Mouse (Mus musculus) liver, embryonic 14.5 days (tissue): Measurements from ENCODE around the gene Nrp2. TPM values are rescaled to one million over a fixed set of nuclear protein-coding genes. Genes with fewer than 3 reads are reported as not detected.

Source experiments
- ATAC-seq: fragments of 200-750 bp; cut with Nextera tagmentation; 2 replicates; pipeline ENCODE4 v1.8.0; 2017; ENCODE audit warnings: moderate number of reproducible peaks, mild to moderate bottlenecking, moderate library complexity; ENCODE audit not compliant: insufficient read depth
- DNase-seq, 3 experiments: peaks; one replicate each; pipeline ENCODE4 v3.0.0-alpha.2; 2012 to 2013; ENCODE audit warnings: low read depth in 3 of 3, low spot score in 3 of 3
- H3K27ac ChIP-seq: fragments of 300-500 bp; sonication (generic); 2 replicates; pipeline ENCODE4 v1.5.1; 2014; ENCODE audit warnings: moderate library complexity, mild to moderate bottlenecking, control low read depth, inconsistent platforms
- H3K27me3 ChIP-seq: fragments of 300-500 bp; sonication (generic); 2 replicates; pipeline ENCODE4 v1.6.1; 2014; ENCODE audit warnings: mild to moderate bottlenecking, low read length, moderate library complexity; ENCODE audit not compliant: control insufficient read depth, insufficient read depth
- H3K36me3 ChIP-seq: fragments of 300-500 bp; sonication (generic); replicated peaks from 2 replicates; pipeline ENCODE4 v1.6.1; 2014; ENCODE audit warnings: low read depth; ENCODE audit not compliant: control insufficient read depth, insufficient read depth
- H3K4me1 ChIP-seq, 2 experiments: fragments of 200-500 bp in 1 of 2; fragments of 300-500 bp in 1 of 2; sonication (generic) in 1 of 2; replicated peaks; 2 replicates each; pipeline ENCODE4 v1.6.1; 2012 to 2014; ENCODE audit warnings: antibody characterized with exemption in 1 of 2, inconsistent platforms in 1 of 2, low read length in 1 of 2; ENCODE audit not compliant: control insufficient read depth in 2 of 2, insufficient read depth in 2 of 2
- H3K4me2 ChIP-seq: fragments of 300-500 bp; sonication (generic); 2 replicates; pipeline ENCODE4 v1.6.1; 2014; ENCODE audit warnings: low read depth, mild to moderate bottlenecking, control low read depth, moderate library complexity
- H3K4me3 ChIP-seq, 2 experiments: fragments of 200-500 bp in 1 of 2; fragments of 300-500 bp in 1 of 2; sonication (generic) in 1 of 2; 2 replicates each; pipeline ENCODE4 v1.5.1; 2012 to 2014; ENCODE audit warnings: low read depth in 2 of 2, low read length in 2 of 2, mild to moderate bottlenecking in 2 of 2, control low read depth in 1 of 2, inconsistent platforms in 1 of 2, moderate library complexity in 1 of 2; ENCODE audit not compliant: insufficient read depth in 1 of 2
- H3K9ac ChIP-seq: fragments of 300-500 bp; sonication (generic); replicated peaks from 2 replicates; pipeline ENCODE4 v1.6.1; 2014; ENCODE audit warnings: mild to moderate bottlenecking, control low read depth, moderate library complexity
- H3K9me3 ChIP-seq: fragments of 300-500 bp; sonication (generic); 2 replicates; pipeline ENCODE4 v1.6.1; 2016; ENCODE audit warnings: low read length, mixed read lengths; ENCODE audit not compliant: control insufficient read depth
- CTCF ChIP-seq: IDR thresholded peaks from 2 replicates; pipeline ENCODE4 v1.5.1; 2016; ENCODE audit warnings: antibody characterized with exemption, low read depth, control low read depth
- EP300 ChIP-seq: IDR thresholded peaks from 2 replicates; pipeline ENCODE4 v1.6.1; 2016; ENCODE audit warnings: antibody characterized with exemption, low read depth
- WGBS: fragments of 180-500 bp; shearing (Covaris S2); extraction: QIAGEN DNeasy Blood & Tissue Kit; methylation state at CpG from one replicate; pipeline ENCODE4 v1.1.7; 2014; ENCODE audit not compliant: insufficient replicate concordance; 5-methylcytosine and 5-hydroxymethylcytosine counted together
- polyA plus RNA-seq, 2 experiments: library from polyadenylated mRNA; depleted of rRNA in 1 of 2; stranded (reverse) in 1 of 2; unstranded in 1 of 2; fragments of >200 nt; fragmentation: Nextera tagmentation in 1 of 2; extraction: Ambion mirVana in 1 of 2; gene quantifications; 2 replicates each; pipeline versions ENCODE4 v1.2.1 to v1.2.3; 2012 to 2014

The Nrp2 gene
- polyA plus RNA-seq, 2 experiments, result 0.32 to 0.76 TPM

DNA sequence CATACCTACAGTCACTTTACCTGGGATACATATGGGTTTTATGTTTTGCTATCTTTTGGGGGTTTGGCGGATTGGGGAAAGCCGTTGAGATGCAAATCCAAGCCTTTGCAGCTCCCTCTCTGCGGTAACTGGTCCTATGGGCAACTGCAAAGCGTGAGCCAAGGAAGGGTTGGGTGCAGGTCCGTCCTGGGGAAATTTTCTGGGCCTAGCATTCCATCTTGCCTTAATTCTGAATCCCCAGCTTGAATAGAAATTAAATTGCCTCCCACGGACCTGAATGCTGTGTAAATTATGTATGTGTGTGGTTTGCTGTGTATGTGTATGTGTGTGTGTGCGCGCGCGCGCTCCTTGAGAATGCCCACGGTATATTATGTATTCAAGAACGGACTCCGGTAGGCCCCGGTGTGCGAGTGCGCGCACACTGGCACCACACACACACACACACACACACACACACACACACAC lies 2.5 kb downstream of the Nrp2 start:
- no peaks in the 10 kb centered on the region for H3K36me3 ChIP-seq
- peak overlapping the region; percentile 9 to 16; a peak in 2 of 4 replicates for H3K4me3 ChIP-seq
- no peak overlapping the region for H3K9ac ChIP-seq
- H3K4me2 ChIP-seq, result no peak overlapping the region
- no peak overlapping the region for H3K27ac ChIP-seq
- no peaks in the 10 kb centered on the region for H3K4me1 ChIP-seq
- peaks cover 70% of the 10 kb centered on the region for H3K27me3 ChIP-seq
- TF ChIP-seq EP300 (no peak), CTCF (no peak)
- 6% methylated on average over 18 of the region's 18 CpGs for WGBS
- DNase-seq (no peak), ATAC-seq (no peak)
- no peaks in the 10 kb centered on the region for H3K9me3 ChIP-seq

GRCm38 (mm10) chr1:62706085-62707021 lies 3.3 kb downstream of the Nrp2 start:
- DNase-seq (no peak), ATAC-seq (peak; percentile 37; the same call in 1 of the 2 replicates)
- Histone ChIP-seq H3K4me2 (peak overlapping the region; percentile 56), H3K27ac (no peak overlapping the region), H3K4me1 (no peaks in the 10 kb centered on the region), H3K27me3 (peaks cover 69% of the 10 kb centered on the region), H3K36me3 (no peaks in the 10 kb centered on the region), H3K9me3 (no peaks in the 10 kb centered on the region), H3K9ac (no peak overlapping the region), H3K4me3 (peak overlapping the region; percentile 9 to 44)
- under 1% methylated on average over 73 of the region's 73 CpGs for WGBS
- no peak for TF ChIP-seq EP300
- TF ChIP-seq CTCF, result no peak

GRCm38 (mm10) chr1:62707101-62707912 lies 4.2 kb downstream of the Nrp2 start:
- no peaks in the 10 kb centered on the region for H3K4me1 ChIP-seq
- ATAC-seq (no peak), DNase-seq (no peak)
- no peaks in the 10 kb centered on the region for H3K9me3 ChIP-seq
- no peak overlapping the region for H3K27ac ChIP-seq
- TF ChIP-seq EP300, result no peak
- peak; percentile 7; the same call in 1 of the 2 replicates for TF ChIP-seq CTCF
- WGBS, result 1% methylated on average over 35 of the region's 35 CpGs
- H3K9ac ChIP-seq, result no peak overlapping the region
- no peaks in the 10 kb centered on the region for H3K36me3 ChIP-seq
- peaks cover 60% of the 10 kb centered on the region for H3K27me3 ChIP-seq
- peak overlapping the region; percentile 9 to 44 for H3K4me3 ChIP-seq
- peak overlapping the region; percentile 56 for H3K4me2 ChIP-seq

GRCm38 (mm10) chr1:62707913-62708860 lies 5.1 kb downstream of the Nrp2 start:
- DNase-seq (no peak), ATAC-seq (no peak)
- H3K27me3 ChIP-seq, result peaks cover 51% of the 10 kb centered on the region
- H3K27ac ChIP-seq, result no peak overlapping the region
- 30% methylated on average over 17 of the region's 17 CpGs for WGBS
- no peaks in the 10 kb centered on the region for H3K4me1 ChIP-seq
- H3K9ac ChIP-seq, result no peak overlapping the region
- H3K4me2 ChIP-seq, result no peak overlapping the region
- no peak overlapping the region for H3K4me3 ChIP-seq
- no peaks in the 10 kb centered on the region for H3K36me3 ChIP-seq
- TF ChIP-seq CTCF, result no peak
- no peak for TF ChIP-seq EP300
- H3K9me3 ChIP-seq, result no peaks in the 10 kb centered on the region
